Mouse (Mus musculus) induced T-regulatory cell, adult 2 months (primary cell): ENCODE measurements at regions not wholly inside any gene's neighbourhood (a gene's known extent, or its start where the extent isn't known, plus 50 kb on each side); places are given as distances from the start of the nearest gene placed in this dataset.

ENCODE experiments used
- DNase-seq: peaks from one replicate; pipeline ENCODE4 v3.0.0-alpha.2; 2012; ENCODE audit warnings: low read depth

DNA sequence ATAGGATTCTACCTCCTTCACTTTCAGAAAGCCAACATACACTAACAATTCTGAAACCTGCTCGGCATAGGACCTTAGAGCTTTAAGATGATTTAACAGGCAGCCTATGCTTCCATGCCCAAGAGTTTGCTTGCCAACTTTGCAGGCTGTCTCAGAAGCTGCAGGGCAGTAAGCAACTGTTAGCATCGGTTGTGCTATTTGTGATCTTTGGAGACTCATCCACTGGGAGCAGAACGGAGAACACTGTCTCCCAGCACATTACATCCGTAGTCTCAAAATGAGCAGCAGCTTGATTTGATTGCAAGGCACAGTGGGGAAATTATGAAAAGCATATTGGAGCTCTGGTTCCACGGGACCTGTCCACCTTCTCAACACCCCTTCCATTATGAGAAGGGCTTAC is 108.5 kb upstream of the Pter start:
- no peak for DNase-seq

DNA sequence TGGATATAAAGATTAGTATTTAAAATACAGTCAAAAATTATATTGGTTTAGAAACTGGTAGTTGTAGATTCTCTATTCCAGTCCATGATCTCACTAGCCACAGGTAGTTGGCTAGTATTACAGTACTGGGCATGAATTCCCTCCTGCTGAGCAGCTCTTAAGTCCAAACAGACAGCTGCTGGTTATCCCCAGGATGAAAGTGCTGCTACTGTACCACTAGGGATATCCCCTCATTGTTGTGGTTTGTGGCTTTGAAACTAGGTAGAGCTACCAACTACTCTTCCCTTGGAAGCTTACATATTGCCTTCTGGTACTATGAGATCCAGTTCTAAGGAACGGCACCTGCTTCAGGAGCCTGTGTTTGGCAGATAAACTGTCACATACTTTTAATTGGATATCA is 97.9 kb upstream of the Pter start:
- no peak for DNase-seq

DNA sequence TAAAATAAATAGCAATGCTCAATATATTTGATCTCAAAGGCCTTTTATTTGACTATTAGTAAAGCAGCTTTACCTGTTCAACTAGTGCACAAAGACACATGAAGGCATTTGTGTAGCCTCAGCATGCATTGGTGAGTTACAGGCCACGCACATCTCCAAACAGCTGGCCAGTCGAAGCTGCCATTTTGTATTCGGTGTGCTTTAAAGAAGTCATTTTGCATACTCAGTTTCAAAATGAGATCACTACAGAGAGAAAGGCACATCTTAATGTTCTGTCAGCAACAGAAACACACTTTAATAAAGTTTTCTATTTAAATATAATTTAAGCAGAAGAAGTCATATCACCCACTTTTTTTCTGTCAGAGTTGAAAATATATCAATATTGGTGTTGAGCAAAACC is 90.3 kb upstream of the Pter start:
- DNase-seq, result no peak

DNA sequence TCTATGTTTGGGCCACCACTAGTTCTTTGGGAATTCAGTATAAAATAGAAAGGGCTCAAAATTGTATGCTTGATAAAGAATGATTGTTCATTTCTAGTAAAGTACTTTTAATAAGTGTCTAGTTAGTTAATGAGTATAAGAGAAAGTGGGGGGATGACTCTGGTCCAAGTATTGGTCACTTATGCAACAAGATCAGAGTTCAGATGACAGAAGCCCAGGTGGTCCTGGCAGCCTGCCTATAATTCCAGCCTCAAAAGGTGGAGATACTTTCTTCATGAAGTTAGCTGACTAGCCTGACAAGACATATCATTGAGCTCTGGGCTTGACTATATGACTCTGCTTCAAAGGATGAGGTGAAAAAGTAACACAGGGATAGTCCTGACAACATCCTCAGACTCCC is 57.3 kb upstream of the Pter start:
- no peak for DNase-seq

DNA sequence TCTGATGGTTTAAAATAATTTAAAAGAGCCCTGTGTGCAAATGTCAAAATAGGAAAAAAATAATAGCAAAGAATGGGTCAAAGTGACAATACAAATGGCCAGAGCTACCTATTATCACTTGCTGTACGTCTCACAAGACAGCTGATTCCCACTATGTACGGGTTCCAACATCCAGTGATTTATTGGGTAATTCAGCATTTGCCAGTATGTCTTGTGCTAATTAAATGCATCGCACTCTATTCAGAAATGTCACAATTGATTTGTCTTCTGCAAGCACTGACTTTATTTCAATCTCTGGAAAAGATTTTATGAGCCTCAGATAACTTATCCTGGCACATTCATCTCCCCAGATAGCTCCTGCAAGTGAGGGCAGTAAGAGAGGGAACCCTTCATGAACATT is 55.1 kb upstream of the Pter start:
- no peak for DNase-seq
